In the genomic region with DNA sequence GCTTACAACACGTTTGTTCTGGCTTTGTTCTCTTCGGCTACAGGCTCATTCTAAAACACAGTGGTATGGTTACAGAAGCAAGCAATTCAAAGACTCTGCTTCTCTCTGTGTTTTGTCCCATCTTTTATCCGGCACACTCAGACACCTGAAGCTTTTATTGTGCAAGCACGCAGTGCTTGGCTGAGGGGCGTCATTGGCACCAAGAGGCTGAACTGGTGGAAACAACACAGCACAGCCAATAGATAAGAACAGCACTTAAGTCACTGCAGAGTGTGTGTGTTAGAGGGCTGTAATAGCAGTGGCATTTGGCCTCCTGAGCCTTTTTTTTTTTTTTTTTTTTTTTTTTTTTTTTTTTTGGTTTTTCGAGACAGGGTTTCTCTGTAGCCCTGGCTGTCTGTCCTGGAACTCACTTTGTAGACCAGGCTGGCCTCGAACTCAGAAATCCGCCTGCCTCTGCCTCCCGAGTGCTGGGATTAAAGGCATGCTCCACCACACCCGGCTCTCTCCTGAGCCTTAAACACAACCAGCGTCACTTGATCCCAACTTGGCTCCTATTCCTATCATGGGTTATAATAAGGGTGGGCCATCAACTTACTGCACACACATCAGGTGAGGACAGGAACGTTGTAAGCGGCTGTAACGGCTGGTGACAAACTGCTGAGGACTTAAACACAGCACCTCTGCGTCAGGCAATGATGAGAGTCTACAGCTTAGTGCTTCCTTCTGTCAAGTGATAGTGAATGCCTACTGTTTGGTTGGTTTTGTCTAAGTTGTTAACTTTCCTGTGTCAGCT, we compare ENCODE assay signal across 22 mouse cellular contexts. TPM values are rescaled to one million over a fixed set of nuclear protein-coding genes. Genes with fewer than 3 reads are reported as not detected.
DNase-seq lines count a peak whose midpoint lies in the region; ATAC-seq and TF ChIP-seq lines count a peak whose summit lies in the region.
"Had no signal": no experiment of that assay in that cellular context is flagged by ENCODE, and none has a peak within 500 bp of the region (broad histone marks: within the 10 kb centered on the region; RNA-seq: fewer than 3 reads in every experiment).

No protein-coding gene starts in this region.

- intact Hi-C loops in heart, postnatal 25 days (cut with DNase I): no loop called here

- peak; percentile 64; the same call in 1 of the 2 replicates for ATAC-seq in lung, postnatal 0 days
- peak; percentile 86 for ATAC-seq in heart, embryonic 16.5 days (replicated peaks; ENCODE audit: extremely low read depth, insufficient read depth, low FRiP score)
- ATAC-seq: activated CD4-positive, CD25-positive, alpha-beta regulatory T cell, adult 4 months; forebrain, embryonic 15.5 days; hindbrain, embryonic 16.5 days; inflammation-experienced regulatory T-cells, adult 6 months; intestine, postnatal 0 days; Patski had no signal

- H3K4me1 ChIP-seq in lung, postnatal 0 days (ENCODE audit: insufficient read depth, low read depth, low read length): no peaks in the 10 kb centered on the region
- H3K4me1 ChIP-seq in lung, adult 2 months (ENCODE audit: control insufficient read depth, insufficient read depth, low read length): no peaks in the 10 kb centered on the region
- H3K4me1 ChIP-seq in heart, embryonic 16.5 days (ENCODE audit: control insufficient read depth, insufficient read depth, low read length): peaks cover 10% of the 10 kb centered on the region
- H3K4me1 ChIP-seq: embryonic facial prominence, embryonic 12.5 days; forebrain, embryonic 15.5 days; hindbrain, embryonic 12.5 days had no signal

- H3K4me3 ChIP-seq in lung, postnatal 0 days (ENCODE audit: low read depth, low read length): no peak overlapping the region
- no peak overlapping the region for H3K4me3 ChIP-seq in lung, adult 2 months (replicated peaks; ENCODE audit: extremely low read depth, low read depth, low read length)
- H3K4me3 ChIP-seq in heart, embryonic 16.5 days (ENCODE audit: low read length): no peak overlapping the region
- H3K4me3 ChIP-seq: embryonic facial prominence, embryonic 12.5 days; forebrain, embryonic 15.5 days; hindbrain, embryonic 12.5 days had no signal

- H3K27ac ChIP-seq in lung, postnatal 0 days (ENCODE audit: low read length): no peak overlapping the region
- H3K27ac ChIP-seq in heart, embryonic 16.5 days (ENCODE audit: low read length): peak overlapping the region; percentile 74
- H3K27ac ChIP-seq: embryonic facial prominence, embryonic 12.5 days; forebrain, embryonic 15.5 days; hindbrain, embryonic 12.5 days had no signal

- no peaks in the 10 kb centered on the region for H3K27me3 ChIP-seq in lung, postnatal 0 days (replicated peaks; ENCODE audit: insufficient read depth, low read length)
- no peaks in the 10 kb centered on the region for H3K27me3 ChIP-seq in heart, embryonic 16.5 days (ENCODE audit: control insufficient read depth, insufficient read depth, low read length)
- H3K27me3 ChIP-seq: CH12.LX; embryonic facial prominence, embryonic 12.5 days; forebrain, embryonic 15.5 days; hindbrain, embryonic 12.5 days had no signal

- no peak overlapping the region for H3K4me2 ChIP-seq in lung, postnatal 0 days (replicated peaks; ENCODE audit: low read depth, low read length)
- peak overlapping the region; percentile 36 for H3K4me2 ChIP-seq in heart, embryonic 16.5 days (ENCODE audit: low read depth, low read length)
- H3K4me2 ChIP-seq: embryonic facial prominence, embryonic 12.5 days; forebrain, embryonic 15.5 days; hindbrain, embryonic 12.5 days had no signal

- no peak for TF ChIP-seq EP300 in lung, postnatal 0 days (IDR thresholded peaks at IDR 0.05)

- peak; percentile 63 to 64 for DNase-seq in heart, adult 18-20 months
- no peak for DNase-seq in heart, postnatal 25 days (ENCODE audit: low spot score)
- peak; percentile 22 for DNase-seq in lung, postnatal 0 days (ENCODE audit: low spot score)
- no peak for DNase-seq in lung, adult 2 months
- DNase-seq in heart, postnatal 4 days: peak; percentile 53
- no peak for DNase-seq in frontal cortex, adult 2 months (ENCODE audit: extremely low spot score in 1 of 2, low spot score in 1 of 2)
- DNase-seq: adrenal gland, postnatal 14 days; cerebellum, adult 11-12 months; cerebellum, adult 9-10 months; cerebellum, postnatal 25 days; gastrocnemius, postnatal 14 days; kidney, adult 9 months had no signal

- H3K9ac ChIP-seq in lung, postnatal 0 days (replicated peaks; ENCODE audit: low read depth): no peak overlapping the region
- H3K9ac ChIP-seq in heart, embryonic 16.5 days (ENCODE audit: low read length): no peak overlapping the region
- H3K9ac ChIP-seq: embryonic facial prominence, embryonic 12.5 days; forebrain, embryonic 15.5 days; hindbrain, embryonic 12.5 days had no signal

- H3K36me3 ChIP-seq in lung, postnatal 0 days (ENCODE audit: insufficient read depth, low read length): no peaks in the 10 kb centered on the region
- peaks cover 15% of the 10 kb centered on the region for H3K36me3 ChIP-seq in heart, embryonic 16.5 days (ENCODE audit: control insufficient read depth, insufficient read depth)
- H3K36me3 ChIP-seq: embryonic facial prominence, embryonic 12.5 days; forebrain, embryonic 15.5 days; hindbrain, embryonic 12.5 days had no signal

- TF ChIP-seq CTCF in lung, postnatal 0 days (IDR thresholded peaks at IDR 0.05): no peak
- TF ChIP-seq CTCF in lung, adult 2 months (IDR thresholded peaks at IDR 0.05; ENCODE audit: insufficient read depth, low read length): no peak

- peaks cover 4% of the 10 kb centered on the region; the same call in 1 of the 2 replicates for H3K9me3 ChIP-seq in lung, postnatal 0 days (ENCODE audit: low read length)
- H3K9me3 ChIP-seq in heart, embryonic 16.5 days (replicated peaks; ENCODE audit: control insufficient read depth, low read length): peaks cover 14% of the 10 kb centered on the region
- H3K9me3 ChIP-seq: forebrain, embryonic 15.5 days had no signal

- TF ChIP-seq POLR2A in lung, adult 2 months (IDR thresholded peaks at IDR 0.05; ENCODE audit: borderline replicate concordance, extremely low read depth, low read depth, low read length): no peak

- 72% methylated on average over 15 of the region's 15 CpGs for WGBS in lung, postnatal 0 days
- 73% methylated on average over 15 of the region's 15 CpGs for WGBS in lung, adult 2 months
- WGBS in heart, embryonic 16.5 days: 45% methylated on average over 15 of the region's 15 CpGs

RNA-seq across cellular contexts. Expression of a gene that starts 5.5 kb away (rescaled TPM):
- total RNA-seq in heart, adult 18-20 months (2021): 100 to 1,000 TPM; 181 to 202 TPM
- total RNA-seq in heart, postnatal 25 days (2021): 100 to 1,000 TPM; 211 to 227 TPM
- 4.2 and 6.1 TPM in 2 replicates for polyA plus RNA-seq in lung, postnatal 0 days (2015; fragmentation: Nextera tagmentation; extraction: Ambion mirVana)
- polyA plus RNA-seq in lung, adult 2 months (2012; rRNA removed): 1.8 and 5.6 TPM in 2 replicates
- polyA plus RNA-seq in heart, embryonic 16.5 days (2015; fragmentation: Nextera tagmentation; extraction: Ambion mirVana): 69.2 and 70.5 TPM in 2 replicates
- total RNA-seq in heart, postnatal 4 days (2021): 100 to 1,000 TPM; 145 to 172 TPM
- polyA plus RNA-seq in frontal cortex, adult 2 months (2012; rRNA removed): 0.71 and 1.4 TPM in 2 replicates
- total RNA-seq: CH12.LX had no signal
- polyA plus RNA-seq: activated CD4-positive, CD25-positive, alpha-beta regulatory T cell, adult 4 months; inflammation-experienced regulatory T-cells, adult 6 months; Patski had no signal

RNA-seq across cellular contexts. Expression of a gene that starts 56.8 kb away (rescaled TPM):
- total RNA-seq in heart, adult 18-20 months (2021): 1 to 10 TPM in 1 of 2 experiments, under 1 TPM in 1; 0.75 to 1.3 TPM
- total RNA-seq in heart, postnatal 25 days (2021): 1 to 10 TPM; 1.2 to 1.8 TPM
- 4.6 and 5.0 TPM in 2 replicates for polyA plus RNA-seq in lung, postnatal 0 days (2015; fragmentation: Nextera tagmentation; extraction: Ambion mirVana)
- polyA plus RNA-seq in lung, adult 2 months (2012; rRNA removed): 5.6 and 10.4 TPM in 2 replicates
- polyA plus RNA-seq in heart, embryonic 16.5 days (2015; fragmentation: Nextera tagmentation; extraction: Ambion mirVana): 0.61 and 1.3 TPM in 2 replicates
- under 1 TPM; 0.48 to 0.68 TPM for total RNA-seq in heart, postnatal 4 days (2021)
- 0.92 and 1.2 TPM in 2 replicates for polyA plus RNA-seq in frontal cortex, adult 2 months (2012; rRNA removed)
- polyA plus RNA-seq: Patski had no signal

Comparison
In these comparisons a context has a peak if more than half of its experiments do, and no peak if none do; other contexts are left out.
1. DNase-seq: peak in heart, adult 18-20 months (2 of 2), lung, postnatal 0 days (single experiment) and heart, postnatal 4 days (single experiment); none in heart, postnatal 25 days (single experiment), lung, adult 2 months (single experiment) and frontal cortex, adult 2 months (0 of 2).